Mouse (Mus musculus): ENCODE results near the gene Fbxl18. TPM values are rescaled to one million over a fixed set of nuclear protein-coding genes. Genes with fewer than 3 reads are reported as not detected.

Gene Fbxl18
- polyA plus RNA-seq, 1 experiment from 2014 or later, result 22.5 TPM

DNA sequence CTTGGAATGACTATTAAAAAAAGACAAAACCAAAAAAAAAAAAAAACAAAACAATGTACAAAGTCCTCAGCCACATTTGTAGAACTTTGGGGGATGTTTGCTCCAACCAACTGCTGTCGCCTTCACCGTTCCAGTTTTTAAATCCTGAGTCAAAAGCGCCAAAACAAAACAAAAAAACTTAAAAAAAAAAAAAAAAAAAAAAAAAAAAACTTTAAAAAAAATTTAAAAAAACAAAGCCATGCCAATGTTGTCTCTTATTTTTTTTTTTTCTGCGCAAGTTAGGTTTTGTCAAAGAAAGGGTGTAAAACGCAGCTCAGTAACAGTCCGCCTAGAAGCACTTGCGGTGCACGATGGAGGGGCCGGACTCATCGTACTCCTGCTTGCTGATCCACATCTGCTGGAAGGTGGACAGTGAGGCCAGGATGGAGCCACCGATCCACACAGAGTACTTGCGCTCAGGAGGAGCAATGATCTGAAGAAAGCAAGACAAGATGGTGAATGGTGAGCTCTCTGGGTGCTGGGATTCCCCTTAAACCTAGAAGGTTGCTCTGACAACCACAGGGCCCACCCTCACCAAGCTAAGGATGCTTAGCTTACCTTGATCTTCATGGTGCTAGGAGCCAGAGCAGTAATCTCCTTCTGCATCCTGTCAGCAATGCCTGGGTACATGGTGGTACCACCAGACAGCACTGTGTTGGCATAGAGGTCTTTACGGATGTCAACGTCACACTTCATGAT is 8.4 kb upstream of the Fbxl18 start:
- peaks cover 3% of the 10 kb centered on the region; the same call in 1 of the 2 replicates for H3K27me3 ChIP-seq (ENCODE audit: control insufficient read depth, insufficient read depth, low read length)
- H3K9ac ChIP-seq (replicated peaks; ENCODE audit: low read depth, low read length), result peak overlapping the region; percentile 100; the same call in 1 of the 2 replicates
- ATAC-seq (ENCODE audit: low read depth), result no peak
- 82% methylated on average over 14 of the region's 14 CpGs for WGBS
- H3K4me3 ChIP-seq (ENCODE audit: low read depth, low read length), result peak overlapping the region; percentile 89
- no peaks in the 10 kb centered on the region for H3K9me3 ChIP-seq (ENCODE audit: control insufficient read depth, low read length)
- H3K27ac ChIP-seq (ENCODE audit: low read depth, low read length), result peak overlapping the region; percentile 12; the same call in 1 of the 2 replicates
- peaks cover 59% of the 10 kb centered on the region for H3K36me3 ChIP-seq (ENCODE audit: control insufficient read depth, insufficient read depth, low read length)
- peak overlapping the region; percentile 71 for H3K4me2 ChIP-seq (ENCODE audit: low read depth, low read length)
- H3K4me1 ChIP-seq (ENCODE audit: control insufficient read depth, insufficient read depth, low read length), result peaks cover 33% of the 10 kb centered on the region

DNA sequence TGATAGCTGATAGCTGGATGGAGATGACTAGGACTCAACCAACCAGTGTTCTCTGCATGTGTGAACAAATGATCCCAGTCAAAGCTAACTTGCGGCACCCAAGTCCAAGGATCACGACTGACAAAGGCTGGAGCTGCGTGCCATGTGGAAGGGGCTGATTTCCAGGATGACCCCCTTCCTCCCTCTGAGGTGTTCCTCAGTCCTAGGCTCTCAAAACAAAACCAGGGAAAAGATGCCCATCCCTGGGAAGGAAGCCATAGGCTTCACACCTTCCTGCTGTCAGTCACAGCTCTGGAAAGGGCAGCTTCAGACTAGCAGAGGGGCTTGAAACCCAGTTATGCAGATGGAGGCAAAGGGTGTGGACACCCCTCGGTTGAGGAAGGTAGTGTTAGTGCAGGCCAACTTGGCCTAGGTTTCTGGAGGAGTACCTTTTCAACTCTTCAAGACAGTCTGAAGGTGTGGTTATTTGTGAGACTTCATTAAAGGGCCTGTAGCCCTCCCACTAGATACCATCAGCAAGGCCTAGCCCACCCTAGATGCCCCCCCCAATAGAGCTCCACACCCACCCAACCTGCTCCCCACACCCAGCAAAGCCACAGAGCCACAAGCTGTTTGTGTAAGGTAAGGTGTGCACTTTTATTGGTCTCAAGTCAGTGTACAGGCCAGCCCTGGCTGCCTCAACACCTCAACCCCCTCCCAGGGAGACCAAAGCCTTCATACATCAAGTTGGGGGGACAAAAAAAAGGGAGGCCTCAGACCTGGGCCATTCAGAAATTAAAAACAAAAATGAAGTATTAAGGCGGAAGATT is 7.5 kb upstream of the Fbxl18 start:
- H3K36me3 ChIP-seq (ENCODE audit: control insufficient read depth, insufficient read depth, low read length), result peaks cover 59% of the 10 kb centered on the region
- no peak overlapping the region for H3K4me3 ChIP-seq (ENCODE audit: low read depth, low read length)
- peak overlapping the region; percentile 11; the same call in 1 of the 2 replicates for H3K4me2 ChIP-seq (ENCODE audit: low read depth, low read length)
- 63% methylated on average over 5 of the region's 5 CpGs for WGBS
- H3K9ac ChIP-seq (replicated peaks; ENCODE audit: low read depth, low read length), result no peak overlapping the region; the same call in 1 of the 2 replicates
- peaks cover 30% of the 10 kb centered on the region for H3K4me1 ChIP-seq (ENCODE audit: control insufficient read depth, insufficient read depth, low read length)
- no peaks in the 10 kb centered on the region for H3K9me3 ChIP-seq (ENCODE audit: control insufficient read depth, low read length)
- H3K27me3 ChIP-seq (ENCODE audit: control insufficient read depth, insufficient read depth, low read length), result peaks cover 3% of the 10 kb centered on the region; the same call in 1 of the 2 replicates
- H3K27ac ChIP-seq (ENCODE audit: low read depth, low read length), result peak overlapping the region; percentile 2; the same call in 1 of the 2 replicates
- no peak for ATAC-seq (ENCODE audit: low read depth)

DNA sequence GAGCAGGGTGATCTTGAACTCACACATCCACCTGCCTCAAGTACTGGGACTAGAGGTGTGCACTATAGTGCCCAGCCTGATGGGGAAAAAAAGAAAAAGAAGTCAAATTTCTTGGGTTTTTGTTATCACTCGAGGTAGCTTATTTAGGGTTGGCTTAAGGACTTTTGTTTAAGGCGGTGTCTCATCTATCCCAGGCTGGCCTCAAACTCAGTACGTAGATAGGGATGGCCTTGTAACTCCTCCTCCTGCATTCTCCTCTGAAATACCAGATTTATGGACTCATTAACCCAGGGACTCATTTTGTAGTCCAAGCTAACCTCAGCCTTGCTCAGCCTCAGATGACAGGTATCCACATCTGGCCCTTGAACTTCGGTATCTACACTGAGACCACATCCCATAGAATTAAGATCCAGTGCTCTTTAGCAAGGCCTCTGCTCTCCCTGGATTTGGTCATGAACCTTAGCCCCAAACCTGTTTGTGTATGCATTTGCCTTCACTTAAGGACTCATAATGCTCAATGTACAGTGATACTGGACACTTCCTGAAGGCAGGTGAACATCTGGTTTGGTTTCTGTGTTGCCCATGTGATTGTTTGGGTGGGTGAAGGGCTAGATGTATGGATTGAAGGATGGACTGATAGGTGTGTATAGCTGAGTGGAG is 6.8 kb upstream of the Fbxl18 start:
- WGBS, result 60% methylated on average over 4 of the region's 4 CpGs
- H3K4me3 ChIP-seq (ENCODE audit: low read depth, low read length), result no peak overlapping the region
- H3K4me2 ChIP-seq (ENCODE audit: low read depth, low read length), result no peak overlapping the region

DNA sequence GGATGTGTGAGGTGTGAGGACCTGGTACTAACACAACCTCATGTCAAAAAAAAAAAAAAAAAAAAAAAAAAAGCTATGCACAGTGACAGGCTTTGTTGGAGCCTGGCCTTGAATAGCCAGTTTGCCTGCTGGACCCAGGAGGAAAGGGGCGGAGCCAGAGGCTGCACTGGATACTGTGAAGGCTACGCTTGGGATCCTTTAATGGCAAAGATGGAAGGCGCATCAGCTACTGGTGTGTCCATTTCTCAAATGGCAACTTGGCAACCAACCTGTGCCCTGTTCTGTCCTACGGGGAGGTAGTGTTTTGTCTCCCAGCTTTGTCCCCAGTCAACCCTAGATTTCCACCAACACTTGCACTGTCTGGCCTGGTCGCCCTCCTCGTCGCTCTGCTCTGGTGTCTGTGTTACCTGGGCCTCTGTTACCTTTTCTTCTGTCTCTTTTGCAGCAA is 6.2 kb upstream of the Fbxl18 start:
- Histone ChIP-seq H3K27me3 (ENCODE audit: control insufficient read depth, insufficient read depth, low read length) (peaks cover 3% of the 10 kb centered on the region; the same call in 1 of the 2 replicates), H3K9ac (replicated peaks; ENCODE audit: low read depth, low read length) (no peak overlapping the region), H3K4me3 (ENCODE audit: low read depth, low read length) (no peak overlapping the region), H3K9me3 (ENCODE audit: control insufficient read depth, low read length) (no peaks in the 10 kb centered on the region), H3K27ac (ENCODE audit: low read depth, low read length) (no peak overlapping the region), H3K36me3 (ENCODE audit: control insufficient read depth, insufficient read depth, low read length) (peaks cover 59% of the 10 kb centered on the region), H3K4me2 (ENCODE audit: low read depth, low read length) (no peak overlapping the region), H3K4me1 (ENCODE audit: control insufficient read depth, insufficient read depth, low read length) (peaks cover 20% of the 10 kb centered on the region)
- WGBS, result 74% methylated on average over 7 of the region's 7 CpGs
- ATAC-seq (ENCODE audit: low read depth), result no peak

More for the DNA sequence above, 6.8 kb upstream of the Fbxl18 start:
- Histone ChIP-seq H3K9ac (replicated peaks; ENCODE audit: low read depth, low read length) (no peak overlapping the region), H3K9me3 (ENCODE audit: control insufficient read depth, low read length) (no peaks in the 10 kb centered on the region), H3K36me3 (ENCODE audit: control insufficient read depth, insufficient read depth, low read length) (peaks cover 59% of the 10 kb centered on the region), H3K27me3 (ENCODE audit: control insufficient read depth, insufficient read depth, low read length) (peaks cover 3% of the 10 kb centered on the region; the same call in 1 of the 2 replicates), H3K27ac (ENCODE audit: low read depth, low read length) (peak overlapping the region; percentile 40; the same call in 1 of the 2 replicates), H3K4me1 (ENCODE audit: control insufficient read depth, insufficient read depth, low read length) (peaks cover 22% of the 10 kb centered on the region)
- no peak for ATAC-seq (ENCODE audit: low read depth)

DNA sequence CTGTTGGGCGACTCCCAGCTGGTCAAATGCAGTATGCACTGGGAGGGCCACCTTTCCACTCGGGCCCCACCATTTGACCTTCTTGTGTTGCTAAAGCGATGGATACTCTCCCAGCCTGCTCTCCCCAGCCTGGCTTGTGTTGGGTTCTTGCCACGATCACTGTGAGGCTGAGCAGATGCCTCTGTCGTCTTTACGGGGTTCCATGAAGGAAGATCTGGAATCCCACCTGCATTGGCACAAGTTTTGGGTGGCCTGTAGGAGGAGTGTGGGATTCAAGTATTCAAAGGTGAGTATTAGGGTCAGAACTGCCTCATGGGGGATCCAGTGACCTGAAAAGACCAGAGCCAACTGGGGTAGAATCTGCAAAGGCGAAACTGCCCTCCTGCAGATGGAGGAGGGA is 5.4 kb upstream of the Fbxl18 start:
- Histone ChIP-seq H3K4me1 (ENCODE audit: control insufficient read depth, insufficient read depth, low read length) (peaks cover 26% of the 10 kb centered on the region), H3K4me3 (ENCODE audit: low read depth, low read length) (no peak overlapping the region), H3K27me3 (ENCODE audit: control insufficient read depth, insufficient read depth, low read length) (peaks cover 3% of the 10 kb centered on the region; the same call in 1 of the 2 replicates), H3K36me3 (ENCODE audit: control insufficient read depth, insufficient read depth, low read length) (peaks cover 59% of the 10 kb centered on the region), H3K27ac (ENCODE audit: low read depth, low read length) (no peak overlapping the region), H3K9ac (replicated peaks; ENCODE audit: low read depth, low read length) (no peak overlapping the region), H3K9me3 (ENCODE audit: control insufficient read depth, low read length) (no peaks in the 10 kb centered on the region), H3K4me2 (ENCODE audit: low read depth, low read length) (no peak overlapping the region)
- ATAC-seq (ENCODE audit: low read depth), result no peak
- WGBS, result 84% methylated on average over 7 of the region's 7 CpGs

DNA sequence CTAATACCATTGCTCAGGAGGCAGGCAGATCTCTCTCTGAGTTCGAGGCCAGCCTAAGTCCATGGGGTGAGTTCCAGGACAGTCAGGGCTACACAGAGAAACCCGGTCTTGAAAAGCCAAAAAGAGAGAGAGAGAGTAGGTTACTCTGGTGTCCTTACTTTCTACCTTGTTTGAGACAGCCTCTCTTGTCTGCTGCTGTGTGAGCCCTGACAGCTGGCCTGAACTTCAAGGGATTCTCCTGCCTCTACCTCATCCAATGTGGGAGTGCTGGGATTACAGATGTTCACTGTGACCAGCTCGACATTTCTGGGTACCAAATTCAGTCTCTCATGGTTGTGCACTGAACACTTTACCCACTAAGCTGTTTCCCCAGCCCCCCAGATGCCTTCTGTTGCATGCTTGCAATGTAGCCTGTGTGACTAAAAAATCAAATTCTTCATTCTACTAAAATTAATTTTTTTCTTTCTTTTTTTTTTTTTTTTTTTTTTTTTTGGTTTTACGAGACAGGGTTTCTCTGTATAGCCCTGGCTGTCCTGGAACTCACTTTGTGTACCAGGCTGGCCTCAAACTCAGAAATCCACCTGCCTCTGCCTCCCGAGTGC is 4.8 kb upstream of the Fbxl18 start:
- H3K4me1 ChIP-seq (ENCODE audit: control insufficient read depth, insufficient read depth, low read length), result peaks cover 29% of the 10 kb centered on the region
- H3K4me3 ChIP-seq (ENCODE audit: low read depth, low read length), result no peak overlapping the region
- H3K4me2 ChIP-seq (ENCODE audit: low read depth, low read length), result no peak overlapping the region
- no peaks in the 10 kb centered on the region for H3K9me3 ChIP-seq (ENCODE audit: control insufficient read depth, low read length)
- H3K27ac ChIP-seq (ENCODE audit: low read depth, low read length), result no peak overlapping the region
- 88% methylated on average over 5 of the region's 5 CpGs for WGBS
- H3K27me3 ChIP-seq (ENCODE audit: control insufficient read depth, insufficient read depth, low read length), result no peaks in the 10 kb centered on the region
- no peak for ATAC-seq (ENCODE audit: low read depth)
- peaks cover 54% of the 10 kb centered on the region for H3K36me3 ChIP-seq (ENCODE audit: control insufficient read depth, insufficient read depth, low read length)
- no peak overlapping the region for H3K9ac ChIP-seq (replicated peaks; ENCODE audit: low read depth, low read length)

DNA sequence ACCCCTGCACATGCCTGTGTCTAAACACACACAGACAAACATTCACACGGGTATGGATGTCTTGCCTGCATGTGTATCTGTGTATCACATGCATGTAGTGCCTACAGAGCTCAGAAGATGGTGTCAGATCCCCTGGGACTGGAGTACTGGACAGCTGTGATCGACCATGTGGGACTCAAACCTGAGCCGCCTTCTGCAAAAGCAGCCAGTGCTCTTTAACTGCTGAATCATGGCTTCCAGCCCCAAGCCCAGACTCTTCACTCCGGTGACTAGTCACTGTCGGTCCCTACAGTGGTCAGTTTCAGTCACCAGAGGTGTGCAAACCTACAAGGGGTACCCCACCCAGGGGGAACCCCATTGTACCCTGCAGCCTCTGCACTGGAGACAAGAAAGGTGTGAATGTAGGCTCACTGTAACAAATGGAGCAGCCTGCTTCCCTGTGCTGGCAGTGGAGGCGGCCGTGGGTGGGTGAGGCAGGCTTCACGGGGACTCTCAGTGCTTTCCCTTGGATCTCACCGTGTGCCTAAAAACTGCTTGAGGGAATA is 3.9 kb upstream of the Fbxl18 start:
- peaks cover 26% of the 10 kb centered on the region for H3K4me1 ChIP-seq (ENCODE audit: control insufficient read depth, insufficient read depth, low read length)
- no peak overlapping the region for H3K9ac ChIP-seq (replicated peaks; ENCODE audit: low read depth, low read length)
- peaks cover 45% of the 10 kb centered on the region for H3K36me3 ChIP-seq (ENCODE audit: control insufficient read depth, insufficient read depth, low read length)
- H3K4me2 ChIP-seq (ENCODE audit: low read depth, low read length), result no peak overlapping the region
- no peaks in the 10 kb centered on the region for H3K27me3 ChIP-seq (ENCODE audit: control insufficient read depth, insufficient read depth, low read length)
- WGBS, result 90% methylated on average over 9 of the region's 9 CpGs
- no peaks in the 10 kb centered on the region for H3K9me3 ChIP-seq (ENCODE audit: control insufficient read depth, low read length)
- no peak overlapping the region for H3K27ac ChIP-seq (ENCODE audit: low read depth, low read length)
- H3K4me3 ChIP-seq (ENCODE audit: low read depth, low read length), result no peak overlapping the region
- ATAC-seq (ENCODE audit: low read depth), result no peak

DNA sequence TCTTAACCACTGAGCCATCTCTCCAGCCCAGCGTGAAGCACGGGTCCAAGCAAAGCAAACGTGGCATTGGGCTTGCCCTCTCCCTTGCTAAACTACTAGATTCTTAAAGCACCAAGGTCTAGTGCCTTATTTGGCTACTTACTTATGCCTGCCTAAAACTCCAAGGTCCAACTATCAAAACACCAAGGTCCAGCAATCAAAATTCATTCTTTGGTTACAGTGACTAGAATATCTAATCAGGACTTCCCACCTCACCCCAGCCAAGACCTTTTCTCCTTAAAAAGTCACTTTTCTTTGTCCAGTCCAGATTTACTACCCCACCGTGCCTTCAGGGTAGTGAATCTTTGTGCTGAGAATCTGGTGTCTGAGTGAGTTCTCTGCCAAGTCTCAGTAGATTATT is 3.1 kb upstream of the Fbxl18 start:
- H3K9me3 ChIP-seq (ENCODE audit: control insufficient read depth, low read length), result no peaks in the 10 kb centered on the region
- no peak overlapping the region for H3K4me2 ChIP-seq (ENCODE audit: low read depth, low read length)
- H3K4me1 ChIP-seq (ENCODE audit: control insufficient read depth, insufficient read depth, low read length), result peaks cover 28% of the 10 kb centered on the region
- no peak overlapping the region for H3K9ac ChIP-seq (replicated peaks; ENCODE audit: low read depth, low read length)
- no peak for ATAC-seq (ENCODE audit: low read depth)
- peaks cover 38% of the 10 kb centered on the region for H3K36me3 ChIP-seq (ENCODE audit: control insufficient read depth, insufficient read depth, low read length)
- H3K27ac ChIP-seq (ENCODE audit: low read depth, low read length), result no peak overlapping the region
- 72% methylated on average over 4 of the region's 4 CpGs for WGBS
- H3K4me3 ChIP-seq (ENCODE audit: low read depth, low read length), result no peak overlapping the region
- H3K27me3 ChIP-seq (ENCODE audit: control insufficient read depth, insufficient read depth, low read length), result no peaks in the 10 kb centered on the region
